Mouse (Mus musculus) erythroblast, embryonic 14.5 days (primary cell): ENCODE measurements around the gene Olfm4.

Experiments
- GATA1 ChIP-seq: IDR thresholded peaks from 2 replicates; pipeline ENCODE4 v1.6.1; 2012; ENCODE audit warnings: low read length, inconsistent platforms, mixed read lengths
- TAL1 ChIP-seq: IDR thresholded peaks from 3 replicates; pipeline ENCODE4 v1.6.1; 2012; ENCODE audit warnings: low read length, inconsistent platforms, mixed read lengths

- TF ChIP-seq GATA1: no peak
- TF ChIP-seq TAL1: no peak
Measured at GRCm38 (mm10) chr14:80010426-80010825, 26.5 kb downstream of the Olfm4 start.
